Mouse (Mus musculus): ENCODE results near the gene Card14.
A peak's percentile ranks its signal among the peaks of the same experiment; 100 is the strongest.
"Not testable (repeated sequence)": the region's sequence is repeated elsewhere in the genome, so short reads cannot be mapped to it uniquely, and the experiment has no call there.

The Card14 gene

DNA sequence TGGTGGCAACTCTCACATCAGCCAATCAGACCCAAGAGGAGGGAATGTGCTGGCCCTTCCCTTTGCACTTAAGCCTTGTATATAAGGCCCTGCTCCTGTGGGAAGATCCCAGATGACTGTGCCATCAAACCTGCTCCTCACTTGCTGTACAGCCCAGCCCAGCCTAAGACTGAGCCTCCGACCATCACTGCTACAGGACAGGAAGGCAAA is at the start of gene Card14:
Gene Card14 (plus strand): TSS at position 111 of the 210 bp plus-strand sequence.
- no peak for DNase-seq (ENCODE audit: low read depth, low spot score)

DNA sequence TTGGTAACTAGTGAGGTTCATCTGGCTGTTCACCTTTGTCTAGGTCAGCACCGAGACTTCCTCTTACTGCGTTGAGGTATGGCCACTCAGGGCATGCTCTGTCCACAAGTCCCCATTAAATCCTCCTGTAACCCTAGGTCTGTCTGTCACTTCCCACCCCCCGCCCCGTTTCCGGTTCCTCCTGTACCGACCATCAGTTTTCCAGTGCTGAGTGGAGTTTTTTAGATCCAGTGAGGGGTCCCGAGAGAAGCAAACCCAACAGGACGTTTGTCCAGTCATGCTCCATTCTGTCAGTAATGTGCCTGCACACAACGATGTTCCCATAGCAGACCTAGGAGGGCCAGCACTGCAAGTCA is 49.4 kb upstream of the Card14 start:
- DNase-seq (ENCODE audit: low read depth, low spot score), result no peak

DNA sequence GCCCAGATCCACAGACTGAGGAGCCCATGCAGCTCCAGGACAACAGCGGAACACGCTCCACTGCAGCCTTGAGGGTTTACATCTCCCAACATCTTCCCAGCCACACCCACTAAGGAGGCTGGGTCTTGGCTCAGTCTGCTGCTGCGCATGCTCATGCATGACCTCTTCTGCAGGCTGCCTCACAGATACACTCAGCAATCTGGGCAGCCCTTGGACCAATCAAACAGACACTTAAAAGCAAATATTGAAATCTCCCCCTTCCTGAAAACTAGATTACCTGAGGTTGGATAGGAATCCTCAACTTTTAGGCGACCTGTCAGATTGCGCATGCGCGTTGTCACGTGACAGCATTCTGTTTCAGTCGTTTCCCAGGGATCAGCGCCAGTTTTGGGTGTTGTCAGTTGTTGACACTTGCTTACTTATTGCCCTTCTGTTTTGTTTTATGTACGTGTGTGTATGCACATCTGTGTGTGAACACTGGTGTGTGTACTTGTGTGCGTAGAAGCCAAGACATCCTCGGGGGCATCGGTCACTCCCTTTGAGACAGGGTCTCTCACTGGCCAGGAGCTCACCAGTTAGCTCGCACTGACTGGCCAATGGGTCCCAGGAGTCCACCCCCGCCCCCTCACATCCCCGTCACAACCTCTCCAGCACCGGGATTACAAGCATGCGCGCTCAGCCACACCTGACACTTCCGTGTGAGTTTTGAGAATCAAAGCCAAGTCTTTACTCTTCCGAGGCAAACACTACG is 48.8 kb upstream of the Card14 start:
- peak; percentile 43 for DNase-seq (ENCODE audit: low read depth, low spot score)

GRCm38 (mm10) chr11:119259977-119260376 is 47.6 kb upstream of the Card14 start:
- DNase-seq (ENCODE audit: low read depth, low spot score), result no peak

- DNase-seq (ENCODE audit: low read depth, low spot score), result no peak
Measured at GRCm38 (mm10) chr11:119264413-119264812, 43.2 kb upstream of the Card14 start.

GRCm38 (mm10) chr11:119265811-119266210 is 41.8 kb upstream of the Card14 start:
- DNase-seq (ENCODE audit: low read depth, low spot score), result no peak

DNA sequence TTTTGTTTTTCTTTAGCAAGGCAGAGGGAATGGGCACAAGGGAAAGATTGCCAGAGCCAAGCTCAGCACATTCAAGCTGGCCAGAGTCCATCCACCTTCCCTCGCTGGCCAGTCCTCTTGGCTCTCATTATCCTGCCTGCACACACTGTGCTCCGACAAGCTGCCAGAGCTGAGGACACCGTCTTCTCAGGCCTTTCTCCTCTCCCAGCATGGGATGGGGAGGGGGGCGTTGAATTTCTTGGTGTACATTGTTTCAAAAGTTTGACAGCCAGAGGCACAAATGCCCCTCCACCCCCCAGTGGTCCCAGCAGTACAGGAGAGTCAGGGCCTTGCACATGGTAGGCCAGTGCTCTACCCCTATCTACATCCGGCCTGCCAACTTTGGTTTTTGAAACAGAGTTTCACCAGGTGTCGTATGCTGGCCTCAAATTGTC is 40.3 kb upstream of the Card14 start:
- DNase-seq (ENCODE audit: low read depth, low spot score), result no peak

GRCm38 (mm10) chr11:119267768-119268556 is 39.6 kb upstream of the Card14 start, which contains the start of gene Gaa:
Gene Gaa, plus strand, starts transcription at chr11:119267887.
- DNase-seq (ENCODE audit: low read depth, low spot score), result peak; percentile 94

- no peak for DNase-seq (ENCODE audit: low read depth, low spot score)
Measured at GRCm38 (mm10) chr11:119268557-119269195, 38.9 kb upstream of the Card14 start.

DNA sequence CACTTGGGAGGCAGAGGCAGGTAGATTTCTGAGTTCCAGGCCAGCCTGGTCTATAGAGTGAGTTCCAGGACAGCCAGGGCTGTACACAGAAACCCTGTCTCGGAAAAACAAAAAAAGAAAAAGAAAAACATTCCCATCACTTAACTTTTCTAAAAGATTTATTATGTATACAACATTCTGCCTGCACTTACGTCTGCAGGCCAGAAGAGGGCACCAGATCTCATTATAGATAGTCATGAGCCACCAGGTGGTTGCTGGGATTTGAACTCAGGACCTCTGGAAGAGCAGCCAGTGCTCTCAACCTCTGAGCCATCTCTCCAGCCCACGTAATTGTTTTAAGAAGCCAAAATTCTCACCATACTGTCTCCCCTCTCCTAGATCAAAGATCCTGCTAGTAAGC is 35.1 kb upstream of the Card14 start:
- DNase-seq (ENCODE audit: low read depth, low spot score), result not testable (repeated sequence)

- DNase-seq (ENCODE audit: low read depth, low spot score), result no peak
Measured at GRCm38 (mm10) chr11:119273186-119273930, 34.2 kb upstream of the Card14 start.

- DNase-seq (ENCODE audit: low read depth, low spot score), result no peak
Measured at GRCm38 (mm10) chr11:119281030-119281429, 26.5 kb upstream of the Card14 start.

DNA sequence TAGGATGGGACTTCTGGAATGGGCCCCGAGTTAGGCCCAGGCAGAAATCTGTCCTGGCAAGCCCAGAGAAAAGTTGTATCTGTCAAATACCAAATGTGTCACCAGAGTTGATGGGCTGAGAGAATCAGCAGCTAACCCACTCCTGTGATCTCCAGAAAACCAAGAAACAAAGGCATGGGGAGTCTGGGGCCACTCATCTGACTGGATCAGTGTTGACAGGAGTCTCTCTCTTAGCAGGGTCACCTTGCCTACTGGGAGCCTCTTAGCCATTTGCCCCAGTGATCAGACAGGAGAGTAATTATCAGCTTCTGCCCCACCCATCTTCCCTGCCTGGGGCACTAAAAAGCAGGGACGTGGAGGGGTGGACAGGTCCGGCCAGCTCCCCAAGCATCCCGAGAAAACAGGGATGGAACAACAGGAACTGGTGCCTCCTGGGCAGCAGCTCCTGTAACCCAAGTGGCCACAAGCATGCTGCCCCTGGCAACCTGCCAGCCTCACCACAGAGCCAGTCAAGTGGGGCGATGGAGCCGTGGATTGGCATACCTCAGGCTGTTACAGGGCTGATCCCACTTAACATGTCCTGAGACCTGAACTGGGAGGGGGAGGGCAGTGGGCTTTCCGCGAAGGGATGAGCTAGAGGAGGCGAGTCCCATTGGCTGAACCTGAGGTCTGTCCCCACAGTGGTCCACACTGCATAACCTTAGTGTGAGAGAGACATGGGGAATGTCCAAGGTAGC is 21.6 kb upstream of the Card14 start:
- no peak for DNase-seq (ENCODE audit: low read depth, low spot score)

GRCm38 (mm10) chr11:119287207-119287992 is 20.2 kb upstream of the Card14 start:
- DNase-seq (ENCODE audit: low read depth, low spot score), result no peak

DNA sequence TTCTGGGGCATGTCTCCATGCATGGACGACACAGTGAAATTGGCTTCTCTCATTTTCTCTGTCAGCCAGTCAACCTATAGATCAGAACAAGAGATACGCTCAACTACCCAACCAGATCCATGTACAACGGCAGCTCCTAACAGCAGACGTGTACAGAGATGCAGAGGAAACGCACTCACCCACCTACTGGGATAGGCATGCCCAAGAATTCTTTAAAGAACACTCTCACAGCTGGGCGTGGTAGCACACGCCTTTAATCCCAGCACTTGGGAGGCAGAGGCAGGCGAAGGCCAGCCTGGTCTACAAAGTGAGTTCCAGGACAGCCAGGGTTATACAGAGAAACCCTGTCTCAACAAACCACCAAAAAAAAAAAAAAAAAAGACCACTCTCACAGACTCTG is 14.7 kb upstream of the Card14 start:
- not testable (repeated sequence) for DNase-seq (ENCODE audit: low read depth, low spot score)

DNA sequence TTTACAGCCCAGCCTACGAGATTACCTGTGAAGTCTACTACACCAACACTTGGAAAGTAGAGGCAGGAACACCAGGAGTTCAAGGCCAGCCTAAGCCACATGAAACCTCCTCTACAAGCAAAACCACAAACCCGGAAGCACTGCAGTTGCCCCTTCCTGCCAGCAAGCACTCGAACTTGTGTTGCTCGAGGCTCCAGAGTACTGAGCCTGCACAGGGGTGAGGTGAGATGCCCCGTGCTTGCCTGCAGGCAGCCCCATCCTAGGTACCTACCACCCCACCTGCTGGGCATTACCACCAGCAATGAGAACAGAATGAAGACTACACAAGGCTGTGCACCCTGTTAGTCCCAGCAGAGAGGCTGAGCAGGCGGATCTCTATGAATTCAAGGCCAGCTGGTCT is 9.6 kb upstream of the Card14 start:
- DNase-seq (ENCODE audit: low read depth, low spot score), result no peak

GRCm38 (mm10) chr11:119298917-119299316 is 8.7 kb upstream of the Card14 start:
- DNase-seq (ENCODE audit: low read depth, low spot score), result no peak

GRCm38 (mm10) chr11:119299391-119300245 is 8.0 kb upstream of the Card14 start, which contains the start of gene Eif4a3:
Gene Eif4a3, minus strand, starts transcription at chr11:119300089.
- peak; percentile 98 for DNase-seq (ENCODE audit: low read depth, low spot score)

- no peak for DNase-seq (ENCODE audit: low read depth, low spot score)
Measured at GRCm38 (mm10) chr11:119300246-119300935, 7.2 kb upstream of the Card14 start.
